Mouse (Mus musculus) gastrocnemius, postnatal 10 days (tissue): Measurements from ENCODE around the gene Shoc2. TPM values are rescaled to one million over a fixed set of nuclear protein-coding genes. Genes with fewer than 3 reads are reported as not detected.

Experiments
- total RNA-seq, 2 experiments: library from RNA; stranded (reverse); gene quantifications; 2 replicates each; pipeline ENCODE4 v1.2.3; 2021

Gene Shoc2
- total RNA-seq, 2 experiments from 2014 or later = 25.2 to 29.8 TPM

Other genes with a start within 250 kb of the Shoc2 start
- 10 to 100 TPM; 27.6 to 32.3 TPM for gene Pdcd4, start 52.1 kb upstream of the Shoc2 start, total RNA-seq
- gene Bbip1, start 321 bp downstream of the Shoc2 start, total RNA-seq = 10 to 100 TPM; 41.6 to 45.5 TPM
- gene Adra2a, start 99.8 kb downstream of the Shoc2 start, total RNA-seq = 1 to 10 TPM in 1 of 2 experiments, under 1 TPM in 1; 0.94 to 1.3 TPM